Mouse (Mus musculus): ENCODE measurements at regions not wholly inside any gene's neighbourhood (a gene's known extent, or its start where the extent isn't known, plus 50 kb on each side); places are given as distances from the start of the nearest gene placed in this dataset.
"Not testable (repeated sequence)": the region's sequence is repeated elsewhere in the genome, so short reads cannot be mapped to it uniquely, and the experiment has no call there.

DNA sequence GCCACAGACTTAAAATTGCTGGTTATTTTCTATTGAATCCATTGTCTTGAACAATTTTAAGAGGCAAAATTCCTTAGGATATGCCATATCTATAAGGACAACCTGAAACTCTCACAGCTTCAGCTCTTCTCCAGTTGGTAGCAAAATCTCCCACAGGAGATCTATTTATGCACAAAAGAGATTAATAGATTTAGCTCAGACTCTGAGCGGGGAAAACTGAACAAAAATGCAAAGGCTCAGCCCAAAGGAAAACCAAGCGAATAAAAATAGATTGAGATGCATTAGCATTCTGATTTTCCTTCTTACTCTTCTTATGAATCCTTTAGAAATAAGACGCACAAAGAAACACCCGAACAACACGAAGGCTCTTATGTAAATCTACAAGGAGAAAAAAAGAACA is 196.2 kb upstream of the Pcsk5 start:
- no peak for DNase-seq (ENCODE audit: low spot score)

DNA sequence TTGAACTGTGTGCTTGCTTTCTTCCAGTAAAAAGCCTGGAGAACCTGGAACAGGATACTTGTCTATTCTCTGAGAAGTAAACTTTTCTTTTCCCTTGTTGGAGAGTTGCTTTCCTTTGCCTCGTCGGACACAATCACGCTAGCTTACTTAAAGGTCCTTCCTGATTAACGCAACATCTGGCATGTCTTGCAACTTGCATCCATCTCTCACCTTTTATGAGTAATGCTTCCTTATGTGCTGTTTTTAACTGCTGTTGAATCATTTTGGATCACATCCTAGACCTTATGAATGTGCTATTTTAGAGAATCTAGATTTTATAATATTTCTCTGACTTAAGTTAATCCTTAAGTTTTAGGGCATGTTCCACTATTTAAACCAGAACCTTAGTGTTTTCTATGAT is 188.4 kb upstream of the Pcsk5 start:
- DNase-seq (ENCODE audit: low spot score) = no peak

DNA sequence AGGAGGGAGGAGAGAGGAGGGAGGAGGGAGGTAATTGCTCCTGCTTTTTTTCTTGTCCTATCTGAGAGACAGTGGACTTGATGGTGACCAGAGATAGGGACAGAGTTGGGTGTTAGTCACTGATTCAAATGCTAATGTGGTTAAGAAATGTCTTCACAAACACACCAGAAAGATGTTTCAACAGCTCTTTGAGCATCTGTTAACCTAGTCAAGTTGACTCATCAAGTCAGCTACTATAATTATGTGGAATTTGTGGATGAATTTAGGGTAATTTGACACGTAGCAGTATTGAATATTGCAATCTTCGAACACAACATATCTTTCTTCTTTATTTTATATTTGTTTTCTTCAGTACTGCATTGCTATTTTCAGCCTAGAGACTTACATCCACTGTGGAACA is 182.9 kb upstream of the Pcsk5 start:
- DNase-seq (ENCODE audit: low spot score) = no peak

DNA sequence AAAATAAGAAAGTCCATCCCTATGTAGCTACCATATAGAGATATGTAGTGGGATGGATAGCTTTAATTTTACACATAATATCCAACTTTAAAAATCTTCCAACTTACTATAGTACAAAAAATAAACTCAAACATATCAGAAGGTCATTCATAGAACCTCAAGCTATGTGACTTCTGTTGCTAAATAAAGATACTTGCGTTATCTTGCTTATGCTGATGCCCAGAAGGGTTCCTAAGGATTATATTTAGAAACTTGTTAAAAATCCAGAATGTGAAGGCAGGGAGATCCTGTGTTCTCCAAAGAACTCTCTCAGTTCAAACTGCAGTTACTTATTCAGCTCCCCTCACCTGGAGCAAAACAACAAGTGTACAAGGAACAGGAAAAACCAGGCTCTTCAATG is 177.9 kb upstream of the Pcsk5 start:
- no peak for DNase-seq (ENCODE audit: low spot score)

DNA sequence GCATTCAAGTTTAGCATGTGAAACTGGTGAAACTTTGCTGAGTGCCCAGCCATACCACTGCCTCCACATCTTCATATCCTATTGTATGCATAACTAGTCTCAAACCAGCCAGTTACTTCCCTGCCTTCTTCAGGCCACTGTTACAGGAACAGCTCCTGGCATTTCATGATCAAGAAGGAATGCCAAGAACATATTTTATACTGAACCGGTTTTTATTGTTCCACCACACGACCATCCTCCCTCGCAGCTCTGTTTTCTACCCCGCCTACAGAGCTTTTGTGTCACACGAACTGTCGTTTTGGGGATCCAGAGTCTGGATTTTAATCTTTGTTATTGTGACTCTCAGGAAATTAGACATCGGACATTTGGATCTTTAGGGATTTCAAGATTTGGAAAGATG is 174.6 kb upstream of the Pcsk5 start:
- DNase-seq (ENCODE audit: low spot score) = no peak

DNA sequence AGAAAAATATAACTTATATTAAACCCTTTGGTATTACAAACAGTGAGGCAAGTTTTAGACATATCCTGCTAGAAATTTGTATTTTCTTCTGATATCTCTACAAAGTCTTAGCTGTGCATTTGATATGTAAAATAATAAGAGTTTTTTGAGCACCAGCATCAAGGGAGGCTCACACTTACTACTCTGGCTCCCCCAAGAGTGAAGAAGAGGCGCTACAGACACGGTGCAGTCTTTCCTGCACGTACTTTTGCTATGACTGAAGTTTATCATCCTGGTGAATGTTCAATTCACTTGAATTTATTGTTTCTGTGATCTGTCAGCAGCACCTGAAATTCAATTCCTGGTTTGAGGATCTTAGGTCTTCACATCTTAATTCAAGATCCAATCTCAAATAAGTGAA is 160.1 kb upstream of the Pcsk5 start:
- DNase-seq (ENCODE audit: low spot score) = no peak

DNA sequence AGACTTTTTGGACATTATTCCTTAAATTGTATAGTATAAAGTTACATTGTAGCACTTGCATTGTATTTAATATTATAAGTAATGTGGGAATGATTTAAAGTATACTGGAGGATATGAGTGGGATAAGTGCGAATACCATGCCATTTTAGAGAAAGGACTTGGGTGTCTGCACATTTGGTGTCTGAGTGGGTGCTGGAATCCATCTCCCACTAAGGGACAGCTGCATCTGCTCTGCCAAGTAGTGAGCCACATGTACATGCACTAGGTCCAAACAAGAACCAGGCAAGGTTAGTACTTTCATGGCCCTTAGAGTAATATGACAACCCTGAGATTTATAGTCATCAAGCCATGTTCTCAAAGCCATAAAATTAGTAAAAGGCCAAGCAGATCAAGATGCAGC is 146.0 kb upstream of the Pcsk5 start:
- no peak for DNase-seq (ENCODE audit: low spot score)

DNA sequence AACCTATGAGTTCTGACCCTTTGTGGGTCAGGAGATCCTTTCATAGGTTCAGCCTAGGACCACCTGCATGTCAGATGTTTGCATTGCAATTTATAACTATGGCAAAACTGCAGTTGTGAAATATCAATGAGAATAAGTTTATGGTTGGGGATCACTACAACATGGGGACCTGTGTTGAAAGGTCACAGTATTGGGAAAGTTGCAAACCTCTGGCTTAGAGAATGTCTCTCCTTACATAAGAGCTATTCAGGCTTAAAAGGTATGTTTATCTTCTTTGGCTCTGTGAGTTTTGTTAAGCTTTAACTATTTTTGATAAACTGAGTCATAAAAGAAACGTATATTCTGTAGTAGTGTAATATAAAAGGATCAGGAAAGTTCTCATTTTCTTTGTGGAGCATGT is 128.1 kb upstream of the Pcsk5 start:
- DNase-seq (ENCODE audit: low spot score) = no peak

DNA sequence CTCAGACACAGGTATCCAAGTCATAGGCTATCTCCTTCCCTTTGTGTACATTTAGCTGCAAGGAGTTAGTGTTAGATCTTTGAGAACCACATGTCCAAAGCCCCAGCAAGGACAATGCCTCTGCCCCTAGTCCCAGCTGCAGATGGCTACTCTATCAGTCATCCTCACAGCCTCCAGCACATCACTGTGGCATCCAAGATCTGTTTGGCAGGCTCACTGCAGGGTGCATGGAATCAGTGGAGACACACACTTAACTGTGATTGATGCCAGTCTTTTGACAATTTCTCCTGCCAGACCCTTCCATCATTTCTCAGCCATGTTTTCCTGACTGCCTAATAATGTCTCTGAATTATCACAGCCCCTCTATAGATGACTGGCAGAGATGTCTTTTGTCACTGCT is 121.0 kb upstream of the Pcsk5 start:
- DNase-seq (ENCODE audit: low spot score) = peak; percentile 25

DNA sequence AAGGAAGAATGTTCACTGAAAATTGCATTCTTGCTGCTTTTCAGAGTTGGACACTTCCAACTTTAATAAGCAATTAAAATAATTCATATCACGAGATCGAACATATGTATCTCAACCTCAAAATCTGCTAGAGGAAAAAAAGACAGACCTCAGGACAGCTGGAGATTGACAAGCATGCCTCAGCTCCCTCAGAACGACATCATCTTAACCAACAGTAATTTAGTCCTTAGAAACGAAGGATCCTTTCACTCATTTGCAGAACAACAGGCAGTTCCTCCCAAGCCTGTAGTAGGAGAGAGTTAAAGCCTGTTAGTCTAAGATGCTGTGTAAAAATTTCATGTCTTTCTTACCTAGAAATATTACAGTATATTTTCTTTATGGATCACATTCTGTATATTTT is 95.2 kb upstream of the Pcsk5 start:
- DNase-seq (ENCODE audit: low spot score) = no peak

DNA sequence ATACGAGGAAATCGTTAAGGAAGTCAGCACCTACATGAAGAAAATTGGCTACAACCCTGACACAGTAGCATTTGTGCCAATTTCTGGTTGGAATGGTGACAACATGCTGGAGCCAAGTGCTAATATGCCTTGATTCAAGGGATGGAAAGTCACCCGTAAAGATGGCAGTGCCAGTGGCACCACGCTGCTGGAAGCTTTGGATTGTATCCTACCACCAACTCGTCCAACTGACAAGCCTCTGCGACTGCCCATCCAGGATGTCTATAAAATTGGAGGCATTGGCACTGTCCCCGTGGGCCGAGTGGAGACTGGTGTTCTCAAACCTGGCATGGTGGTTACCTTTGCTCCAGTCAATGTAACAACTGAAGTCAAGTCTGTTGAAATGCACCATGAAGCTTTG is 89.7 kb upstream of the Pcsk5 start:
- DNase-seq (ENCODE audit: low spot score) = not testable (repeated sequence)

DNA sequence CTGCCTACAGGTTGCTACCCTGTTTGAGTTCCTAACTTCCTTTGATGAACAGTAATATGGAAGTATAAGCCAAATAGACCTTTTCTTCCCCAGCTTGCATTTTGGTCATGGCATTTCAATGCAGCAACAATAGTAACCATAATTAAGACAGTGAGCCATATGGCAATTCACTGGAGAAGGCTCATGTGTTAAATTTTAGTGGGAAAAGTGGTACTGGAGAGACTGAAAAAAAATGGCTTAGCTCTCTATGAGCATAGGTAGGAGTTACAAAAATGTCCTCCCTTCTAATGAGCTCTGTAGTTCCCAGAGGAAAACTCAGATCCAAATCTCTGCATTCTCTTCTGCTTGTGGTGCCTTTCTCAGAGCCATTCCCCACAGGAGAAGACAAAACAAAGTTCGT is 70.1 kb upstream of the Pcsk5 start:
- DNase-seq (ENCODE audit: low spot score) = no peak

DNA sequence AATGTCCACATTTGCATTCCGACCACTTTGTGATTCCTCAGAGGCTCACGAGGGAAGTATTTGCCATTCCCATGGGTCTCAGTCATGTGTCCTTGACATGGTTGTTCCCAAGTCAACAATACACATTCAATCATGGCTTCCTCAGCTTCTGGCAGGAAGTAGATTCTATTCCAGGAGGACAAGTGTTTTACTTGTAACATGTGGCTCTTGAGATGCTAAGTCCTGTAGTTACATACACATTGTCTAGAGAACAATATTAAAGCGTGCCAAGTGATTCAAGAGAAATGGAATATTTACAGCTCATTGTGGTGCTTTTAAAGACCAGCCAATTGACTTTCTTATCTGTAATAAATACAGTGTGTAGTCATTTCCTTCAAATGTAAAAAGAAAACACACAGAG is 66.7 kb upstream of the Pcsk5 start:
- no peak for DNase-seq (ENCODE audit: low spot score)

DNA sequence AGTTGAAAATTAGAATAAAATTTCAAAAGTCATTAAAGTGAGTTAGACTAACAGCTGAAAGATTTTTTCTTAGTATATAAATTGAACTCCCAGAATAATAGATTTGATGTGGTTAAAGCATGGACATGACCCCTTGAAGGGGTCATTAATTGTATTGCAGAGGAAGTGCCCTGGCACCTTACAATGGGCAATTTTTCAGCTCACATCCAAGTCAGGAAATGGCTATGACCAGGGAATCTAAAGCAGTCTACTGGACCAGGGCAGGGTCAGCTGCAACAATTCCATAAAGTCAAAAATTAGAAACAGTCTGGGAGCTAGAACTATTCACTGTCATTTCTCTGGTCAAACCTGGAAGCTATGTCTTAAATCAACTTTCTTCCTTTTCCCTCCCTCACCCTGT is 55.2 kb upstream of the Pcsk5 start:
- no peak for DNase-seq (ENCODE audit: low spot score)

All from retina, embryonic 14.5 days (tissue).